Mouse (Mus musculus): ENCODE results near the gene Gm49711. TPM values are rescaled to one million over a fixed set of nuclear protein-coding genes. Genes with fewer than 3 reads are reported as not detected.

The Gm49711 gene
- polyA plus RNA-seq, 1 experiment from 2014 or later, result not detected

- H3K36me3 ChIP-seq (ENCODE audit: control insufficient read depth, insufficient read depth, low read length), result no peaks in the 10 kb centered on the region
- 93% methylated on average over 11 of the region's 11 CpGs for WGBS
- ATAC-seq (replicated peaks; ENCODE audit: low FRiP score, low TSS enrichment, low read depth) (no peak), DNase-seq (ENCODE audit: low spot score) (no peak)
- H3K4me3 ChIP-seq (ENCODE audit: low read depth, low read length), result no peak overlapping the region
- no peak overlapping the region for H3K9ac ChIP-seq (ENCODE audit: low read length)
- peaks cover 2% of the 10 kb centered on the region; the same call in 1 of the 2 replicates for H3K4me1 ChIP-seq (replicated peaks; ENCODE audit: control insufficient read depth, insufficient read depth, low read length)
- no peaks in the 10 kb centered on the region for H3K27me3 ChIP-seq (replicated peaks; ENCODE audit: control insufficient read depth, insufficient read depth, low read length)
- no peak overlapping the region for H3K27ac ChIP-seq (ENCODE audit: low read depth)
- H3K9me3 ChIP-seq (ENCODE audit: control insufficient read depth, low read length), result no peaks in the 10 kb centered on the region; the same call in 1 of the 2 replicates
- H3K4me2 ChIP-seq (ENCODE audit: low read length), result no peak overlapping the region
Observed at GRCm38 (mm10) chr16:92220754-92221153, 162.6 kb downstream of the Gm49711 start.

- Histone ChIP-seq H3K36me3 (ENCODE audit: control insufficient read depth, insufficient read depth, low read length) (no peaks in the 10 kb centered on the region), H3K27me3 (replicated peaks; ENCODE audit: control insufficient read depth, insufficient read depth, low read length) (no peaks in the 10 kb centered on the region), H3K27ac (ENCODE audit: low read depth) (no peak overlapping the region), H3K4me1 (replicated peaks; ENCODE audit: control insufficient read depth, insufficient read depth, low read length) (peaks cover 5% of the 10 kb centered on the region; the same call in 1 of the 2 replicates), H3K9ac (ENCODE audit: low read length) (no peak overlapping the region), H3K4me3 (ENCODE audit: low read depth, low read length) (no peak overlapping the region), H3K9me3 (ENCODE audit: control insufficient read depth, low read length) (no peaks in the 10 kb centered on the region), H3K4me2 (ENCODE audit: low read length) (no peak overlapping the region)
- DNase-seq (ENCODE audit: low spot score) (no peak), ATAC-seq (replicated peaks; ENCODE audit: low FRiP score, low TSS enrichment, low read depth) (no peak)
- WGBS, result 49% methylated on average over 7 of the region's 7 CpGs
Observed at GRCm38 (mm10) chr16:92228332-92228919, 170.3 kb downstream of the Gm49711 start.

- H3K9ac ChIP-seq (ENCODE audit: low read length), result no peak overlapping the region
- peaks cover 8% of the 10 kb centered on the region; the same call in 1 of the 2 replicates for H3K4me1 ChIP-seq (replicated peaks; ENCODE audit: control insufficient read depth, insufficient read depth, low read length)
- ATAC-seq (replicated peaks; ENCODE audit: low FRiP score, low TSS enrichment, low read depth) (no peak; the same call in 1 of the 2 replicates), DNase-seq (ENCODE audit: low spot score) (no peak)
- no peak overlapping the region for H3K4me2 ChIP-seq (ENCODE audit: low read length)
- H3K27me3 ChIP-seq (replicated peaks; ENCODE audit: control insufficient read depth, insufficient read depth, low read length), result no peaks in the 10 kb centered on the region
- no peaks in the 10 kb centered on the region for H3K36me3 ChIP-seq (ENCODE audit: control insufficient read depth, insufficient read depth, low read length)
- H3K27ac ChIP-seq (ENCODE audit: low read depth), result no peak overlapping the region
- no peaks in the 10 kb centered on the region for H3K9me3 ChIP-seq (ENCODE audit: control insufficient read depth, low read length)
- WGBS, result 39% methylated on average over 6 of the region's 6 CpGs
- H3K4me3 ChIP-seq (ENCODE audit: low read depth, low read length), result no peak overlapping the region
Observed at GRCm38 (mm10) chr16:92230476-92230931, 172.4 kb downstream of the Gm49711 start.

- Histone ChIP-seq H3K27me3 (replicated peaks; ENCODE audit: control insufficient read depth, insufficient read depth, low read length) (no peaks in the 10 kb centered on the region), H3K4me3 (ENCODE audit: low read depth, low read length) (no peak overlapping the region), H3K9me3 (ENCODE audit: control insufficient read depth, low read length) (no peaks in the 10 kb centered on the region), H3K27ac (ENCODE audit: low read depth) (no peak overlapping the region), H3K4me1 (replicated peaks; ENCODE audit: control insufficient read depth, insufficient read depth, low read length) (peaks cover 8% of the 10 kb centered on the region; the same call in 1 of the 2 replicates), H3K9ac (ENCODE audit: low read length) (no peak overlapping the region), H3K4me2 (ENCODE audit: low read length) (no peak overlapping the region), H3K36me3 (ENCODE audit: control insufficient read depth, insufficient read depth, low read length) (no peaks in the 10 kb centered on the region)
- ATAC-seq (replicated peaks; ENCODE audit: low FRiP score, low TSS enrichment, low read depth) (no peak), DNase-seq (ENCODE audit: low spot score) (no peak)
- 23% methylated on average over 5 of the region's 5 CpGs for WGBS
Observed at GRCm38 (mm10) chr16:92234530-92234929, 176.4 kb downstream of the Gm49711 start.

- WGBS, result 50% methylated on average over 9 of the region's 9 CpGs
- Histone ChIP-seq H3K36me3 (ENCODE audit: control insufficient read depth, insufficient read depth, low read length) (no peaks in the 10 kb centered on the region), H3K4me2 (ENCODE audit: low read length) (no peak overlapping the region), H3K4me1 (replicated peaks; ENCODE audit: control insufficient read depth, insufficient read depth, low read length) (peaks cover 8% of the 10 kb centered on the region; the same call in 1 of the 2 replicates), H3K4me3 (ENCODE audit: low read depth, low read length) (no peak overlapping the region), H3K27ac (ENCODE audit: low read depth) (no peak overlapping the region), H3K27me3 (replicated peaks; ENCODE audit: control insufficient read depth, insufficient read depth, low read length) (no peaks in the 10 kb centered on the region), H3K9me3 (ENCODE audit: control insufficient read depth, low read length) (no peaks in the 10 kb centered on the region), H3K9ac (ENCODE audit: low read length) (no peak overlapping the region)
- DNase-seq (ENCODE audit: low spot score) (no peak), ATAC-seq (replicated peaks; ENCODE audit: low FRiP score, low TSS enrichment, low read depth) (no peak)
Observed at GRCm38 (mm10) chr16:92235222-92235621, 177.1 kb downstream of the Gm49711 start.

Other genes with a start within 250 kb of the Gm49711 start
- 114 and 122 TPM in 2 replicates for gene Mrps6, start within 50 bp of the Gm49711 start, polyA plus RNA-seq (2014; fragmentation: Nextera tagmentation; extraction: Ambion mirVana)
- gene Slc5a3, start within 50 bp of the Gm49711 start, polyA plus RNA-seq (2014; fragmentation: Nextera tagmentation; extraction: Ambion mirVana), result 8.4 and 9.1 TPM in 2 replicates
- gene Kcne2, start 234.1 kb downstream of the Gm49711 start, polyA plus RNA-seq (2014; fragmentation: Nextera tagmentation; extraction: Ambion mirVana), result 0.18 and 0.22 TPM in 2 replicates
- 130 and 134 TPM in 2 replicates for gene Smim11, start 243.0 kb downstream of the Gm49711 start, polyA plus RNA-seq (2014; fragmentation: Nextera tagmentation; extraction: Ambion mirVana)